Mouse (Mus musculus): ENCODE data around the gene Tmem143. TPM values are rescaled to one million over a fixed set of nuclear protein-coding genes. Genes with fewer than 3 reads are reported as not detected.
A peak's percentile ranks its signal among the peaks of the same experiment; 100 is the strongest.

Tmem143 gene
- 5.1 and 8.7 TPM in 2 replicates for polyA plus RNA-seq (2014; fragmentation: Nextera tagmentation; extraction: Ambion mirVana)

DNA sequence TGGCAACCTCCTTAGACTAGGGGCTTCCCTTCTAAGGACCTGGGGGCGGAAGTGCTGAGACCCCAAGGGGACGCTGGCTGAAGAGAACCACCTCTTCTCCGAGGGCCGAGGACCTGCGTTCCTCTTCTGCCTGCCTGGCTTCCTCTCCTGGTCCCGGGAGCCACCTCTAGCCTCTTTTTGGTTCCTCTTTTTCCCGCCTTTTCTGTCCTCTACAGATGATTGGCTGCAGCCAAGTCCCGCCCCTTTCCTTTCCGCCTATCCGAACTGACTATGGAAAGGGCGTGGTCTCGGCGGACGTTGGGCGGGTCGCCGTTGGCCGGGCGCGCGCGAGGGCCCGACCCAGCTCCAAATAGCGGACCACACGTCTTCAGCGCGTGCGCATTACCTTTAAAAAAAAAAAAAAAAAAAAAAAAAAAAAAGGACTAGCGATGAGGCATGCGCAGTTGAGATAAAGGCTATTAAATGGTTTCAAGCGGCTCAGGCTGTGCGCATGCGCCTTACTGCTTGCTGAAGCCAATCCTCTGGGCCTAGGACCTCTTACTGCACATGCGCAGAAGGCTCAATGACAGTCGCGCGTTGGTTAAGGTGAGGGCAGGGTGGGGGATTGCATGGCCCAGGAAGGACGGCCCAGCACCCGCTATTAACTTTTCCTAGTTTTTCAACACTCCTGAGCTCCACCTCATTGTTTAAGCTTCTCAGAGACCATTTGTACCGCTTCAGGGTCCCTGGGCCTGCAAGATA lies at the start of gene Tmem143, which contains the start of gene Syngr4:
Gene Tmem143 (plus strand): TSS at position 425 of the 741 bp plus-strand sequence.
Gene Syngr4 (minus strand): TSS at position 198 of the 741 bp plus-strand sequence.
- H3K9ac ChIP-seq (ENCODE audit: low read length) = peak within 1 kb of the TSS; percentile 81
- H3K27me3 ChIP-seq (ENCODE audit: control insufficient read depth, insufficient read depth, low read length) = no peaks in the 10 kb centered on the region
- H3K27ac ChIP-seq (replicated peaks in 1 of 2; ENCODE audit: control insufficient read depth in 1 of 2, insufficient read depth in 1 of 2, low read depth in 2 of 2, low read length in 2 of 2) = peak within 1 kb of the TSS; percentile 44 to 79
- ATAC-seq (ENCODE audit: insufficient number of reproducible peaks, insufficient read depth, low FRiP score, low read depth) = peak; percentile 91
- H3K9me3 ChIP-seq (ENCODE audit: control insufficient read depth, low read length) = no peaks in the 10 kb centered on the region
- WGBS = 1% methylated on average over 40 of the region's 40 CpGs
- peak within 1 kb of the TSS; percentile 96 for H3K4me2 ChIP-seq (ENCODE audit: low read length)
- H3K4me1 ChIP-seq (ENCODE audit: control insufficient read depth in 2 of 2, insufficient read depth in 2 of 2, low read length in 2 of 2) = peaks cover 3 to 4% of the 10 kb centered on the region in 2 experiments; a peak in 3 of 4 replicates
- H3K4me3 ChIP-seq (ENCODE audit: control insufficient read depth in 1 of 2, insufficient read depth in 1 of 2, low read depth in 1 of 2, low read length in 2 of 2) = peak within 1 kb of the TSS; percentile 50 to 59
- H3K36me3 ChIP-seq (ENCODE audit: control insufficient read depth, insufficient read depth, low read length) = no peaks in the 10 kb centered on the region

DNA sequence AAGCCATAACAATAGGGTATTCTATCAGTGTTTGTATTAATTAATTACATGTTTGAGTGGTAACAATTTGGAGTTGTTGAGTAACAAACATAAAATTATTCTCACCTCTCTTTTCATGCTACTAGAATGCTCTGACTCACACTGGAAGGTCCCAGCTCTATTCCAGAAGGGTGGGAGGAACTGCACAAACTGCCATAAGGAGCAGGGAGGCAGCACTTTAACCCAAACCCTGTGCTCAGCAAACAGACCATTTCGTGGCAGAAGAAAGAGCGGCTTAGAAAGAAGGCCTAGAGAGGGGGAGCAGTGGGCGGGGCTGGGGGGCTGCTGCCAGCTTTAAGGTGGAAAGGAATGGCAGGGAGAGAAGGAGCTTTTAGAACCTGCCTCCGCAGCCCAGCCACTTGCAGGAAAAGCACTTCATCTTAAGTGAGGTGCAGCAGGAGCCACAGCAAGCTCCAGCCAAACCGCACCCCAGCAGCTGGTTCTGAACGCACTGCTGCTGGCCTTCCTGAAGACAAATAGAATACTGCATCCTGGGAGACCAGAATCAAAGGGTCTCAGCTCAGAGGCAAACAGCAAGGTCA lies 48.2 kb upstream of the Tmem143 start:
- no peak for ATAC-seq (ENCODE audit: insufficient number of reproducible peaks, insufficient read depth, low FRiP score, low read depth)

DNA sequence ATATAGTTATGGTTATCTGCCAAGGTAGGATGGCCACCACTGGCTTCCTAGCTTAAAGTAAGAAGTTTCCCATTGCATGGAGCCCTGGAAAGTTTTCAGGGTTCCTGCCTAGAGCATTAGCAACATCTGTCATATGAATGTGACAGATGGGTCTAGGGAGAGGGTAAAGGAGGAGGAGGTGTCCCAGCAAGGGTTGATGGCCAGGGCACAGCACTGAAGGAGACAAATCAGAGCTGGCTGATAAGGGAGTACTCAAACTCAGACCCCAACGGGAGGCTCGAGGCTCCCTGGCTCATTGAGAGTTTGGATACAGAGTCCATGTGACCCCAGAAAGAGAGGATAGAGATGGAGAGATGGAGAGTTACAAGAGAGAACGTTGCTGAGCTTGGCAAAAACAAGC lies 46.1 kb upstream of the Tmem143 start:
- 43% methylated on average over 3 of the region's 3 CpGs for WGBS
- Histone ChIP-seq H3K9me3 (ENCODE audit: control insufficient read depth, low read length) (no peaks in the 10 kb centered on the region), H3K36me3 (ENCODE audit: control insufficient read depth, insufficient read depth, low read length) (no peaks in the 10 kb centered on the region), H3K27ac (replicated peaks in 1 of 2; ENCODE audit: control insufficient read depth in 1 of 2, insufficient read depth in 1 of 2, low read depth in 2 of 2, low read length in 2 of 2) (no peak overlapping the region), H3K4me3 (ENCODE audit: control insufficient read depth in 1 of 2, insufficient read depth in 1 of 2, low read depth in 1 of 2, low read length in 2 of 2) (no peak overlapping the region), H3K9ac (ENCODE audit: low read length) (no peak overlapping the region), H3K27me3 (ENCODE audit: control insufficient read depth, insufficient read depth, low read length) (peaks cover 14% of the 10 kb centered on the region), H3K4me2 (ENCODE audit: low read length) (no peak overlapping the region), H3K4me1 (ENCODE audit: control insufficient read depth in 2 of 2, insufficient read depth in 2 of 2, low read length in 2 of 2) (no peaks in the 10 kb centered on the region)
- ATAC-seq (ENCODE audit: insufficient number of reproducible peaks, insufficient read depth, low FRiP score, low read depth) = no peak

More for the DNA sequence above, 48.2 kb upstream of the Tmem143 start:
- 23% methylated on average over 6 of the region's 6 CpGs for WGBS
- no peak overlapping the region for H3K27ac ChIP-seq (replicated peaks in 1 of 2; ENCODE audit: control insufficient read depth in 1 of 2, insufficient read depth in 1 of 2, low read depth in 2 of 2, low read length in 2 of 2)
- H3K9ac ChIP-seq (ENCODE audit: low read length) = no peak overlapping the region
- no peak overlapping the region for H3K4me2 ChIP-seq (ENCODE audit: low read length)
- H3K9me3 ChIP-seq (ENCODE audit: control insufficient read depth, low read length) = no peaks in the 10 kb centered on the region
- H3K4me3 ChIP-seq (ENCODE audit: control insufficient read depth in 1 of 2, insufficient read depth in 1 of 2, low read depth in 1 of 2, low read length in 2 of 2) = no peak overlapping the region
- H3K27me3 ChIP-seq (ENCODE audit: control insufficient read depth, insufficient read depth, low read length) = peaks cover 18% of the 10 kb centered on the region
- H3K4me1 ChIP-seq (ENCODE audit: control insufficient read depth in 2 of 2, insufficient read depth in 2 of 2, low read length in 2 of 2) = no peaks in the 10 kb centered on the region
- no peaks in the 10 kb centered on the region for H3K36me3 ChIP-seq (ENCODE audit: control insufficient read depth, insufficient read depth, low read length)

DNA sequence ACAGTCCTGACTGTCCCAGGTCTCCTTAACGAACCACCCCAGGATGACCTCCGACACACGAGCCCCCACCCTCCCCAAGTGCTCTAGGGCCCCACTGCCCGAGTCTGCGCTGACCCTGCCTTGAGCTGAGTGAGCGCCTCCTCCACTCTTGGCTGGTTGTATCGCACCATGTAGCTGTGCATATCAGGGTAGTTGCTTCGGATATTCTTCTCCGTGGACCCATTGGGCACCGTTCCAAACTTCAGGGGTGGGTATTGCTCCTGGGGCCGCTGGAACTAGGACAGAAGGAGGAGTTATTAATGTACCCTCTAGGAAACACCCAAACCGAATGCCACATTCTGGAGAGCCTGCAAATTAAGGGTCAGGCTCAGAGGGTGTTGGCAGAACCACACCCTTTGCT lies 43.7 kb upstream of the Tmem143 start:
- H3K27me3 ChIP-seq (ENCODE audit: control insufficient read depth, insufficient read depth, low read length) = peaks cover 26% of the 10 kb centered on the region

DNA sequence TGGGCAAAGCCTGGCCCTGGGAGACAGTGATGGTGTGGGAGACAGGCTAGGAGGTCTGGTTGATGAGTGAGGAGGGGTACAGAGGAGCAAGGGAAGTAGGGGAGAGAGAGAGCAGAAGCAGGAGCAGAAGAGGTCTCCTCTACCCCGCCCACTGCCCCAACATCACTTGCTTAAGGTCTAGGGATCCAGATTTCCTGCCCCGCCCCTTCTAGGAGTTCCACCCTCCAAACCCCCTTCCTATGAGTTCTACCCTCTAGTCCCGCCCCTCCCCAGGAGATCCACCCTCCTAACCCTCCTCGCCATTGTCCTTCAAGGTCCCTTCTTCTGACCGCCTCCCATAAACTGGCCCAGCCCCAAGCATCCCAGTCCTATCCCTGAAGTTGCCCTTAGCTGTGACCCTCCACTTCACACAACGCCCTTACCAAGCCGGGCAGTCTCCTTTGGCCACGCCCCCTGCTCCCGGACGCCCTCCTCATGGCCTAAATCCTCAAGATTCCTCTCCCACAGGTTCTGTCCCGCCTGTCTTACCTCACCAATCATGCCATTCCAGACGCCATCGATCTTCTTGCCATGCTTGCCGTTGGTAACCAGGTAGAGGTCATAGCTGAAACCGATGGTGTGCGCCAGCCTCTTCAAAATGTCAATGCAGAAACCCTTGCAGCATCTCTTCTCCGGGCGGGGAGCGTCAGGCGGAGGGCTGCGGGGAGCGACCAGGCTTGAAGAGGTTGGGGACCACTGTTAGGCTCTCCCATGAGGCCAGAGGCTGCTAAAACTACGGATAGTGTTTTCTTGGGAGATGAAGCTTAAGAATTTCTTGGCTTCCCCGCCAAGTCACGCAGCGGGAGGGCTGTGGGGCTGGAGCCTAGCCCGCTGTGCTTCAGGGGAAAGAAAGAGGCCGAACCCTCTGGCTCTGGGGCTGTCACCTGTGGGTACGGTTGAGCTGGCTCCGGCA lies 39.5 kb upstream of the Tmem143 start:
- under 1% methylated on average over 29 of the region's 30 CpGs for WGBS
- Histone ChIP-seq H3K27ac (replicated peaks in 1 of 2; ENCODE audit: control insufficient read depth in 1 of 2, insufficient read depth in 1 of 2, low read depth in 2 of 2, low read length in 2 of 2) (no peak overlapping the region), H3K36me3 (ENCODE audit: control insufficient read depth, insufficient read depth, low read length) (no peaks in the 10 kb centered on the region), H3K27me3 (ENCODE audit: control insufficient read depth, insufficient read depth, low read length) (peaks cover 35% of the 10 kb centered on the region), H3K4me1 (ENCODE audit: control insufficient read depth in 2 of 2, insufficient read depth in 2 of 2, low read length in 2 of 2) (peaks cover 0 to 9% of the 10 kb centered on the region in 2 experiments; a peak in 3 of 4 replicates), H3K4me3 (ENCODE audit: control insufficient read depth in 1 of 2, insufficient read depth in 1 of 2, low read depth in 1 of 2, low read length in 2 of 2) (peak overlapping the region; percentile 37 to 39), H3K9me3 (ENCODE audit: control insufficient read depth, low read length) (no peaks in the 10 kb centered on the region), H3K9ac (ENCODE audit: low read length) (peak overlapping the region; percentile 22), H3K4me2 (ENCODE audit: low read length) (peak overlapping the region; percentile 67)
- ATAC-seq (ENCODE audit: insufficient number of reproducible peaks, insufficient read depth, low FRiP score, low read depth) = 0 out of 2 replicates have a peak, but pooled peaks have one; percentile 7

More for the DNA sequence above, 43.7 kb upstream of the Tmem143 start:
- H3K9ac ChIP-seq (ENCODE audit: low read length) = no peak overlapping the region
- no peak overlapping the region for H3K4me2 ChIP-seq (ENCODE audit: low read length)
- peaks cover 0 to 9% of the 10 kb centered on the region in 2 experiments; a peak in 3 of 4 replicates for H3K4me1 ChIP-seq (ENCODE audit: control insufficient read depth in 2 of 2, insufficient read depth in 2 of 2, low read length in 2 of 2)
- WGBS = 78% methylated on average over 12 of the region's 12 CpGs
- H3K9me3 ChIP-seq (ENCODE audit: control insufficient read depth, low read length) = no peaks in the 10 kb centered on the region
- H3K36me3 ChIP-seq (ENCODE audit: control insufficient read depth, insufficient read depth, low read length) = no peaks in the 10 kb centered on the region
- H3K4me3 ChIP-seq (ENCODE audit: control insufficient read depth in 1 of 2, insufficient read depth in 1 of 2, low read depth in 1 of 2, low read length in 2 of 2) = no peak overlapping the region
- no peak overlapping the region for H3K27ac ChIP-seq (replicated peaks in 1 of 2; ENCODE audit: control insufficient read depth in 1 of 2, insufficient read depth in 1 of 2, low read depth in 2 of 2, low read length in 2 of 2)
- ATAC-seq (ENCODE audit: insufficient number of reproducible peaks, insufficient read depth, low FRiP score, low read depth) = no peak

DNA sequence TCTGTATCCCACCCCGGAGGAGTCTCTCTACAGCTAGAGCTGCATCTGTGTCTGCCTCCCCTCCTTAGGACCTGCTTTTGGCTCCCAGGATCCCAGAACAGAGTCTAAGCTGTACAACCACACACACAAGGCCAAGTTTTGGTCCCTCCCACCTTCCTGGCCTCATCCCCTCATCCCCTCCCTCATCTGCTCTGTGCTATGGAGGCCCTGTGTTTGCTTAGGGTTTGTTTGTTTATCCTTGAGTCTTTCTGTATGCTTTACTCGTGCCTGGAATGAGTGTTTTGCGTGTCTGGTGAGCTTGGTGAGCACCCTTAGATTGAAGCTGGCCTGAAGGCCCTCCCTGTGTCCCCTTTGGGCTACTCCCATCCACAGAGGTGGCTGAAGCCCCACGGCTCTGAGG lies 37.7 kb upstream of the Tmem143 start:
- WGBS = 55% methylated on average over 4 of the region's 4 CpGs
- ATAC-seq (ENCODE audit: insufficient number of reproducible peaks, insufficient read depth, low FRiP score, low read depth) = no peak
- no peak overlapping the region for H3K4me2 ChIP-seq (ENCODE audit: low read length)
- no peak overlapping the region for H3K27ac ChIP-seq (replicated peaks in 1 of 2; ENCODE audit: control insufficient read depth in 1 of 2, insufficient read depth in 1 of 2, low read depth in 2 of 2, low read length in 2 of 2)
- no peak overlapping the region for H3K9ac ChIP-seq (ENCODE audit: low read length)
- peaks cover 0 to 9% of the 10 kb centered on the region in 2 experiments; a peak in 3 of 4 replicates for H3K4me1 ChIP-seq (ENCODE audit: control insufficient read depth in 2 of 2, insufficient read depth in 2 of 2, low read length in 2 of 2)
- H3K36me3 ChIP-seq (ENCODE audit: control insufficient read depth, insufficient read depth, low read length) = no peaks in the 10 kb centered on the region
- no peak overlapping the region for H3K4me3 ChIP-seq (ENCODE audit: control insufficient read depth in 1 of 2, insufficient read depth in 1 of 2, low read depth in 1 of 2, low read length in 2 of 2)
- H3K9me3 ChIP-seq (ENCODE audit: control insufficient read depth, low read length) = no peaks in the 10 kb centered on the region
- H3K27me3 ChIP-seq (ENCODE audit: control insufficient read depth, insufficient read depth, low read length) = peaks cover 35% of the 10 kb centered on the region

DNA sequence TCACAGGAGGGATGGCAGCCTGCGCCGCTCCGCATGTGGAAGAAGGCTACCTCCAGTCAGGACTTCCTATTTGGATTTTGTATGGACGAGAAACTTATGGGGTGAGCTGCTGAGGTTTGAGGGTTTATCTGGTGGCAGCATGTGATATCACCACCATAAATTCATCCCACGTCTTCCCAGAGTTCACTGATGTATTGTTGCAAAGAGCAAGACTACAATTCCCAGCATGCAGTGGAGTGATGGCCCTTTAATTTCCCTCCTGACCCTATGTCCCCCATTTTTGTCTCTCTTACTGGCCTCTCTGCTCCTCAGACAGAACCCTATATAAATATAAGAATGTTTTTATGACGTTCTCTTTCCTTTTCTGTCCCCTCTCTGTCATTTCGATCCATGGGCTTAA lies 33.9 kb upstream of the Tmem143 start:
- Histone ChIP-seq H3K4me1 (ENCODE audit: control insufficient read depth in 2 of 2, insufficient read depth in 2 of 2, low read length in 2 of 2) (peaks cover 9 to 14% of the 10 kb centered on the region in 2 experiments; a peak in 2 of 4 replicates), H3K27me3 (ENCODE audit: control insufficient read depth, insufficient read depth, low read length) (peaks cover 22% of the 10 kb centered on the region), H3K36me3 (ENCODE audit: control insufficient read depth, insufficient read depth, low read length) (no peaks in the 10 kb centered on the region), H3K27ac (replicated peaks in 1 of 2; ENCODE audit: control insufficient read depth in 1 of 2, insufficient read depth in 1 of 2, low read depth in 2 of 2, low read length in 2 of 2) (no peak overlapping the region), H3K4me2 (ENCODE audit: low read length) (no peak overlapping the region), H3K4me3 (ENCODE audit: control insufficient read depth in 1 of 2, insufficient read depth in 1 of 2, low read depth in 1 of 2, low read length in 2 of 2) (no peak overlapping the region), H3K9ac (ENCODE audit: low read length) (no peak overlapping the region), H3K9me3 (ENCODE audit: control insufficient read depth, low read length) (no peaks in the 10 kb centered on the region)
- no peak for ATAC-seq (ENCODE audit: insufficient number of reproducible peaks, insufficient read depth, low FRiP score, low read depth)
- WGBS = 80% methylated on average over 7 of the region's 7 CpGs

All from heart, embryonic 14.5 days (tissue).